Mouse (Mus musculus): Measurements from ENCODE around the gene B3gnt3. TPM values are rescaled to one million over a fixed set of nuclear protein-coding genes. Genes with fewer than 3 reads are reported as not detected.
A peak's percentile ranks its signal among the peaks of the same experiment; 100 is the strongest.
"Not testable (repeated sequence)": the region's sequence is repeated elsewhere in the genome, so short reads cannot be mapped to it uniquely, and the experiment has no call there.

The B3gnt3 gene
- polyA plus RNA-seq, 1 experiment: 5.5 TPM

DNA sequence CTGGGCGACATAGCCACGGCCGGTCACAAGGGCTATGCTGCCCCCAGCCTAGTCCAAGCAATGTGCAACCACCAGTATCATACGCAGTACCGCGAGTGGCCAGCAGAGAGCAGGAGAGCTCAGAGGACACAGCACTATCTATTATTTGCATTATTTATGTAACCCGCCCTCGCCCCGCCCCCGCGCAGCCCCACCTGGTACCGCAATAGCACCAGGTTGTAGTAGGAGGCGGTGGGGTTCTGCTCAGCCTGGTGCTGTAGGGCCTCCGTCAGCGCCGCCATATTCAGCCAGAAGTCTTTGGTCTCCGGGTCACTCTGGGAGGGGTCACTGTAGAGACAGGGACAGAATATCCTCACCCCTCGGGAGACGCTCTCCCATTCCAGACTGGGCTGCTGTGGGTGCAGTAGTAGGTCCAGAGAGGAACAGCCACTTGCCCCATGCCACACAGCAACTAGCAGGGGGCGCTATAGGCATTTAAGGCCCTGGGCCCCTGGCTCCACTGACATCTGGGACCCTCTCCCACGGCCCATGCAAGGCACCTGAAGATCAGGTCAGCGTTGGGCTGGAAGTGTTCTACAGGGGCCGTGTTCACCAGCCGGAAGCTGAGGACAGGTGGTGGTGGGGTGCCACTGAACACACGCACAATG, 8.3 kb upstream of the B3gnt3 start:
- TF ChIP-seq POLR2A (IDR thresholded peaks at IDR 0.05; ENCODE audit: low read depth, low read length) (no peak), CTCF (conservative IDR thresholded peaks at IDR 0.05; ENCODE audit: insufficient read depth, insufficient read length, low read depth, low read length) (peak; percentile 79)
- Histone ChIP-seq H3K27ac (ENCODE audit: insufficient read depth, low read depth, low read length) (no peak overlapping the region), H3K4me3 (ENCODE audit: insufficient read depth, low read depth, low read length) (no peak overlapping the region), H3K4me1 (ENCODE audit: control insufficient read depth, insufficient read depth, low read length) (no peaks in the 10 kb centered on the region), H3K36me3 (ENCODE audit: control insufficient read depth, insufficient read depth, low read length) (no peaks in the 10 kb centered on the region), H3K27me3 (replicated peaks; ENCODE audit: control insufficient read depth, insufficient read depth, low read length) (no peaks in the 10 kb centered on the region)
- peak; percentile 75 for DNase-seq
- WGBS: 21% methylated on average over 25 of the region's 25 CpGs

- H3K36me3 ChIP-seq (ENCODE audit: control insufficient read depth, insufficient read depth, low read length): no peaks in the 10 kb centered on the region
- no peak overlapping the region for H3K4me3 ChIP-seq (ENCODE audit: insufficient read depth, low read depth, low read length)
- 43% methylated on average over 25 of the region's 25 CpGs for WGBS
Measured at GRCm38 (mm10) chr8:71709134-71709799, 7.7 kb upstream of the B3gnt3 start.

GRCm38 (mm10) chr8:71707874-71708273, 6.3 kb upstream of the B3gnt3 start:
- Histone ChIP-seq H3K27me3 (replicated peaks; ENCODE audit: control insufficient read depth, insufficient read depth, low read length) (no peaks in the 10 kb centered on the region), H3K4me3 (ENCODE audit: insufficient read depth, low read depth, low read length) (no peak overlapping the region), H3K4me1 (ENCODE audit: control insufficient read depth, insufficient read depth, low read length) (no peaks in the 10 kb centered on the region), H3K27ac (ENCODE audit: insufficient read depth, low read depth, low read length) (no peak overlapping the region), H3K36me3 (ENCODE audit: control insufficient read depth, insufficient read depth, low read length) (no peaks in the 10 kb centered on the region)
- peak; percentile 44 for DNase-seq
- WGBS: 51% methylated on average over 8 of the region's 8 CpGs
- TF ChIP-seq POLR2A (IDR thresholded peaks at IDR 0.05; ENCODE audit: low read depth, low read length) (no peak), CTCF (conservative IDR thresholded peaks at IDR 0.05; ENCODE audit: insufficient read depth, insufficient read length, low read depth, low read length) (peak; percentile 68)

More at GRCm38 (mm10) chr8:71709134-71709799, 7.7 kb upstream of the B3gnt3 start:
- Histone ChIP-seq H3K27me3 (replicated peaks; ENCODE audit: control insufficient read depth, insufficient read depth, low read length) (no peaks in the 10 kb centered on the region), H3K4me1 (ENCODE audit: control insufficient read depth, insufficient read depth, low read length) (no peaks in the 10 kb centered on the region), H3K27ac (ENCODE audit: insufficient read depth, low read depth, low read length) (no peak overlapping the region)
- DNase-seq: no peak
- TF ChIP-seq CTCF (conservative IDR thresholded peaks at IDR 0.05; ENCODE audit: insufficient read depth, insufficient read length, low read depth, low read length) (no peak), POLR2A (IDR thresholded peaks at IDR 0.05; ENCODE audit: low read depth, low read length) (no peak)

- H3K27ac ChIP-seq (ENCODE audit: insufficient read depth, low read depth, low read length); H3K36me3 ChIP-seq (ENCODE audit: control insufficient read depth, insufficient read depth, low read length); H3K4me1 ChIP-seq (ENCODE audit: control insufficient read depth, insufficient read depth, low read length); H3K27me3 ChIP-seq (replicated peaks; ENCODE audit: control insufficient read depth, insufficient read depth, low read length); DNase-seq; H3K4me3 ChIP-seq (ENCODE audit: insufficient read depth, low read depth, low read length): not testable (repeated sequence)
Measured at GRCm38 (mm10) chr8:71703400-71703799, 1.8 kb upstream of the B3gnt3 start.

- H3K4me3 ChIP-seq (ENCODE audit: insufficient read depth, low read depth, low read length): no peak overlapping the region
- no peaks in the 10 kb centered on the region for H3K27me3 ChIP-seq (replicated peaks; ENCODE audit: control insufficient read depth, insufficient read depth, low read length)
- no peak for DNase-seq
- no peaks in the 10 kb centered on the region for H3K4me1 ChIP-seq (ENCODE audit: control insufficient read depth, insufficient read depth, low read length)
- H3K27ac ChIP-seq (ENCODE audit: insufficient read depth, low read depth, low read length): no peak overlapping the region
- no peaks in the 10 kb centered on the region for H3K36me3 ChIP-seq (ENCODE audit: control insufficient read depth, insufficient read depth, low read length)
- WGBS: 78% methylated on average over 3 of the region's 3 CpGs
- TF ChIP-seq POLR2A (IDR thresholded peaks at IDR 0.05; ENCODE audit: low read depth, low read length) (no peak), CTCF (conservative IDR thresholded peaks at IDR 0.05; ENCODE audit: insufficient read depth, insufficient read length, low read depth, low read length) (no peak)
Measured at GRCm38 (mm10) chr8:71702923-71703322, 1.3 kb upstream of the B3gnt3 start.

- Histone ChIP-seq H3K4me1 (ENCODE audit: control insufficient read depth, insufficient read depth, low read length) (no peaks in the 10 kb centered on the region), H3K36me3 (ENCODE audit: control insufficient read depth, insufficient read depth, low read length) (no peaks in the 10 kb centered on the region), H3K27me3 (replicated peaks; ENCODE audit: control insufficient read depth, insufficient read depth, low read length) (no peaks in the 10 kb centered on the region), H3K4me3 (ENCODE audit: insufficient read depth, low read depth, low read length) (no peak overlapping the region), H3K27ac (ENCODE audit: insufficient read depth, low read depth, low read length) (no peak overlapping the region)
- DNase-seq: no peak
- 0 out of 2 replicates have a peak, but pooled peaks have one; percentile 10 for TF ChIP-seq CTCF (conservative IDR thresholded peaks at IDR 0.05; ENCODE audit: insufficient read depth, insufficient read length, low read depth, low read length)
- no peak for TF ChIP-seq POLR2A (IDR thresholded peaks at IDR 0.05; ENCODE audit: low read depth, low read length)
- 49% methylated on average over 4 of the region's 4 CpGs for WGBS
Measured at GRCm38 (mm10) chr8:71702087-71702432, 471 bp upstream of the B3gnt3 start.

DNA sequence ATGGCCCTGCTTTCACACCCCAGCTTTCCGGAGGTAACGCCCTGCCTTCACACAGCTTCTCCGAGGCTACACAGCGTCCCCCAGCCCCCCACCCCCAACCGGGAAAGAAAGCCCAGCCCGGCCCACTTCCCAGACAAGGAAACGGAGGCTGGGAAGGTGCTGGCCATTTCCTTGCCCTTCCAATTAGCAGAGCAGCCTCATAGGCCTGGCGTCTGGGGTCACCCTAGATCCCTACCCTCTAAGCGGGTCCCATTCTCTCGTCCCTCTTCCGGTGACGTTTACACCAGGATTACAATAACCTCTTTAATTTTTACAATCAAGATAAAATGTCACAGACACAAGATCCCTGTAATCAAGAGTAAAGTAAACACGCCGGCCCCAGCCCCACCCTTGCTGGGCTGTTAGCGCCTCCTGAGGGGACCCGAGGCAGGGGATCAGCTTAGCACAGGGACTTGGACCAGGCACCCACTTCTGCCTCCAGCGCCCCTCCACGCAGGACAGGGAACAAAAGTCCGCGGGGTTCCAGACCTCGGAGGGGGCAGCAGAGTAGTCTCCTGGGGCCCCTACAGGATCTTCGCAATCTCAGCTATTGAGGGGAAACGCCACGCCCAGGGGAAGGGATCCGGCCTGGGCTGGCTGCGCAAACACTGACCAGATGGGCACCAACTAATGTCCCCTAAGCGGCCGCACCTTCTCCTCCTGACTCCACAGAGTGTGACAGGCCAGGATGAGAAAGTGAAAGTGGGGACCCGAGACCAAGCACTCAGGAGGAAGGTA, 908 bp downstream of the B3gnt3 start:
- H3K27me3 ChIP-seq (replicated peaks; ENCODE audit: control insufficient read depth, insufficient read depth, low read length): no peaks in the 10 kb centered on the region
- H3K4me1 ChIP-seq (ENCODE audit: control insufficient read depth, insufficient read depth, low read length): no peaks in the 10 kb centered on the region
- DNase-seq: peak; percentile 55
- peak overlapping the region; percentile 42 for H3K4me3 ChIP-seq (ENCODE audit: insufficient read depth, low read depth, low read length)
- no peaks in the 10 kb centered on the region for H3K36me3 ChIP-seq (ENCODE audit: control insufficient read depth, insufficient read depth, low read length)
- TF ChIP-seq CTCF (conservative IDR thresholded peaks at IDR 0.05; ENCODE audit: insufficient read depth, insufficient read length, low read depth, low read length) (no peak), POLR2A (IDR thresholded peaks at IDR 0.05; ENCODE audit: low read depth, low read length) (no peak)
- 11% methylated on average over 29 of the region's 29 CpGs for WGBS
- peak overlapping the region; percentile 71 for H3K27ac ChIP-seq (ENCODE audit: insufficient read depth, low read depth, low read length)
